Mouse (Mus musculus) naive thymus-derived CD4-positive, alpha-beta T cell, adult 2 months (primary cell): ENCODE measurements around the gene Wdr90.
A peak's percentile ranks its signal among the peaks of the same experiment; 100 is the strongest.

ENCODE experiments used
- DNase-seq: peaks from one replicate; pipeline ENCODE4 v3.0.0-alpha.2; 2011; ENCODE audit warnings: low read depth

Wdr90 gene

DNA sequence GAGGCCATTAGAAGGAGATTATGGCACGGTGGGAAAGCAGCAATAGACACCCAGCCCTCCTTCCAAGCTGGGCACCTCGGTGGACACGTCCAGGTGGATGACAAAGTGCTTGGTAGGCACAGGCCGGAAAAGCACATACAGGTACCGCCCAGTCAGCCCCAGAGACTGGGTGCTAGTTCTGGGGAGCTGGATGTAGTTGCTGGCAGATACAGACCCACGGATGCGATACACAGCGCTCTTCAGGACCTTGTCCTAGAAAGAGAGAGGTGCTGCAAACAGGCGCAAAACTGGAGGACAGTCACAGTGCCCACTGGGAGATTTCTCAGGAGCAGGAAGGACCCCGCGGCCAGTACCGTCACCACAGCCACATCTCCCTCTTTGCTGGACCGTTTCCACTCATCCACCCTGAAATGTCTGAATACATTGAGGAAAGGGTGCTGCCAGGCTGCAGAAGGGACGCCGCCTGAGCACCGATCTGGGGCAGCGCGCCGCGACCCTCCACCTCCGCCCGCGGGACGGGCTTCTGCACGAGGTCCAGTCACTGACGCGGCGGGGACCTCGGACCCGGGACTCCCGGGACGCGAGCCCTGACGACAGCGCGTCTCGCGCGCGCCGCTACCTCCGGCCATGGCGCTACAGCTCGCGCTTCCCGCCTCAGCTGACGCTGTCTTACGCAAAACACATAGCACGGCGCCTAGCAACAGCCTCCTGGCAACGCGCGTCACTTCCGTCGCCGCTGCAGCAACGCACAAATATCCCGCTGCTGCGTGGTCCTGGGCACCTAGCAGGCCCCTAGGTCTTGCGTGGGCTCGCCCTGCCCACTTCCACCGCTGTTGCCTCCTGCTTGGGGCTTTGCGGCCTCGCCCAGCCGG lies at the start of gene Wdr90:
Gene Wdr90, minus strand, starts transcription at position 670 of the 872 bp plus-strand sequence.
- peak; percentile 94 for DNase-seq

DNA sequence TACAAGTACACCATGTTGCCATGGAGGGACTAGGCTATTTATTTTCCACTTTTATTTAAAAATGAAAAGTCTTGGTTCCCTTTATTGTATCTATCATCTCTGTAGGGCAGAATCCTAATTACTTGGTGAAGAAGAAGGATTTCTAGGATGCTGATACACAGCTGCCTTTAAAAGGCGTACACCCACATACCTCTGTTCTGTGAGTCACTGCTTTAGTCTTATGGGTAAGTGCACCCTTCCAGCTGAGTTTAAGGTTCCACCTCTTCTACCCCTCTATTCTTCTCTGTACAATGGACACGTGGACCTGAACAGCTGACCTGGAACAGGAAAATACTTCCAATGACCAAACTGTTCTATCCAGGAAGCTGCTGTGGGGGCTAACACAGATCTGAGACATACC lies 46.3 kb upstream of the Wdr90 start:
- no peak for DNase-seq

DNA sequence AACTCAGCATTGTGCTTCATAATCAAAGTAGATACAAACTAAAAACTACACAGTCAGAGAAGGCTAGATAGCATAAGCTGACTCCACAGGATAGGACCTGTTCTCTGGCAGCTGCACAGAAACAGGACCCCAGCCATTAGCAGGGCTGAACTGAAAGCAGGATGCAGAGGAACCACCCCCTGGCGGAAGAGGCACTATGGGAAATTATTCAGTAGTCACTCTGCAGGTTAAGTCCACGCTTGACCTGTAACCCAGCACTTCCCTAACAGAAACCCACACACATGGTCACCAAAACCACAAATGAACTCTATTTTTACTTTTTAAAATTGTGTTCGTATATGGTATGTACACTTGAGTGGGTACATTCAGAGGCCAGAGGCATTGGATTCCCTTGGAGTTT lies 41.8 kb upstream of the Wdr90 start:
- DNase-seq = no peak

DNA sequence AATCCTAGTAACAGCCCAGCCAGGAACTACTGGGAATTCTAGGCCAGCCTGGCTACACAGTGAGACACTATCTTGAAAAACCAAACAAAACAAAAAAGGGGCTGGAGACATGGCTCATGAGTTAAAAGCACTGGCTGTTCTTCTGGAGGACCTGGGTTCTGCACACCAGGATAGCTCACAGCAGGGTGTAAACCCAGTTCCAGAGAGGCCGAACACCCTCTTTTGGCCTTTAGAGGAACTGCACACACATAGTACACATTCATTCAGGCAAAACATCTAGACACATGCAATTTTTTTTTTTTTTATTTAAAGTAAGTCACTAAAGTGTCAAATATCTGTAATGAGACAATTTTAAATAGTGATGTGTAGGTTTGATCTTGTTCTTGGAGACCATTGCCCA lies 38.9 kb upstream of the Wdr90 start:
- DNase-seq = no peak

DNA sequence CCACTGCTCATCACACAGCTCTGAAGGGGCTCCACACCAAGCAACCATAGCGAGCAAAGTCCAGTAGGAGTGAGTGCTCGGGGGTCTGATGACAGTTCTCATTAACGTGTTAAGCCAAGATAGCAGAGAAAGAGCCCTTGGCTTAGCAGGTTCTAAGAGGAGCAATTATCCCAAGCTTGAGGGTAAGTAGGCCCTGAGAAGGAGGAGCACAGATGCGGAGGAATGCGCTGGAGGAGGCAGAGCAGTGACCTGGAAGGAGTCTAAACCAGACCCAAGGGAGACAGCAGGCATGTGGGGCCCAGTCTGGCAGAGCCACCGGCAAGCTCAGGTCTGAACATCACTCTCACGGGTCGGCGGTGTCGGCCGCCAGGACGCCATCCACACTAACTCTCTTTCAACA lies 34.6 kb upstream of the Wdr90 start:
- DNase-seq = no peak

DNA sequence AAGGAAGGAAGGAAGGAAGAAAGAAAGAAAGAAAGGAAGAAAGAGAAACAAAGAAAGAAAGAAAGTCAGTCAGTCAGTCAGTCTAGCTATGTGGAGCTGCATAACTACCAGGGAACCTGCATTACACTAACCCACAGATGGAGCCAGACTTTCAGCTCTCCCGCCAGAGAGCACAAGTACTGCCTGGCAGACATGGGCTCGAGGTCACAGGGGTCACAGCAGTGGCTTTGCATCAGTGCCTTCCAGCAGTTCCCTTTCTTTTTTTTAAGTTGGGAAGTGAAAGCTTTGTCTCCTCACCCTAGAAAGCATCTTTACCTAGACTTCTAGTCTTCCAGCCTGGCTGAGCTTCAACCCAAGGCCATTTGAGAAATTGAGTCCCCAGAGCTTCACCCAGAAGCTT lies 34.1 kb upstream of the Wdr90 start:
- no peak for DNase-seq

DNA sequence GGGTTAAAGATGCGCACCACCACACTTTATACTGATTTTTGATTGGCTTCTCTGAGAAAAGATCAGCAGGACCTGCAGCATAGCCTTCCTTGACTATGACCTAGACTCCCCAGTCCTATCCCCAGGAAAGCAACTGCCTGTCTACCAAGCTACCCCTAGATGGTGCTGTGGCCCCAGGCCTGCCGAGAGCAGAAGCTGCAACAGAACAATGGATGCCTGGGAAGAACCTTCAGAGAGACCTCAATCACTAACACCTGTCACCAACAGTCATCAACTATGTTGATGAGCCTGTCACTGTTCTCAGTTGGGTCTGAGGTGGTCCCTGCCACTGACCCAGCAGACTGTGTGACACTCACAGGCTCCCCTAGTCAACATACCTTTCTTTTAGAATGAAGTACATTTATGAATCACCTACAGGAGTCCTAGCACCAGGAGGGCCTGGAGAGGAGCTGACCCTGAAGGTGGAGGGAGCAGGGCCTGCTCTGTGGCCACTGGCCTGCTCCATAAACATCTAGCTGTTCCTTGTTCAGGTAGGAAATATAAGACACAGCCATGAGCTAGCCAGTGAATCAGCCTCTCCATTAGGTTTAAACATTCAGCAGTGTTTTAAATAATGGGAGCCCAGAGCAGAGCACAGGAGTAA lies 32.8 kb upstream of the Wdr90 start:
- DNase-seq = peak; percentile 82

DNA sequence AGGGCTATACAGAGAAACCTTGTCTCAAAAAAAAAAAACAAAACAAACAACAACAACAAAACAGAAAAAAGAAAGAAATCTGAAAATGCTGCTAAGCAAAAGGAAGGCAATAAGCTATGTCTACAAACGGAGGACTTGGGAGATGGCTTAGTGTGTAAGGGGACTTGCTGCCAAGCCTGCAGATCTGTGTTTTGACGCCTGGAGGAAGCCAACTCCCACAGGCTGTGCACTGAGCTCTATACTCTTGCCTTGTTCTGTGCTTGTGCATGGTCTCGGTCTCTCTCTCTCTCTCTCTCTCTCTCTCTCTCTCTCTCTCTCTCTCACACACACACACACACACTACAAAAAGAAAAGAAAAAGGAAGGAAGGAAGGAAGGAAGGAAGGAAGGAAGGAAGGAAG lies 27.5 kb upstream of the Wdr90 start:
- DNase-seq = no peak

DNA sequence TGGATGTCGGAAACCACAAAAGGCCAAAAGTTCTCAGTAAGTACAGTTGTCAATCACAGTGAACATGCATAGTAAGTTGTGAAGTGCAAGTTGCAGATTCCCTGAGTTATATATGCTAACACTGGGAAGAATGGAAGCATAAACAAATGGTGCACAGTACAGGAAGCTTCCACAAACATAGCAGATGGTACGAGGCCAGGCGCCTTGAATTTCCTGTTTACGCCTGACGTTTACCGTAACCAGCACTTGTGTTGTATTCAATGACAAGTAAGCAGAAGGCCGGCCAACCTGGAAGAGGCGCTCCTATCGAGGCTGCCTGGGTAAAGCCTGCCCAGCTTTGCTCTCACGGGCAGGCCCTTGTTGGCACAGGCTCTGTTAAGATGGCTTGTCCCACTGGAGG lies 26.2 kb upstream of the Wdr90 start:
- DNase-seq = no peak

DNA sequence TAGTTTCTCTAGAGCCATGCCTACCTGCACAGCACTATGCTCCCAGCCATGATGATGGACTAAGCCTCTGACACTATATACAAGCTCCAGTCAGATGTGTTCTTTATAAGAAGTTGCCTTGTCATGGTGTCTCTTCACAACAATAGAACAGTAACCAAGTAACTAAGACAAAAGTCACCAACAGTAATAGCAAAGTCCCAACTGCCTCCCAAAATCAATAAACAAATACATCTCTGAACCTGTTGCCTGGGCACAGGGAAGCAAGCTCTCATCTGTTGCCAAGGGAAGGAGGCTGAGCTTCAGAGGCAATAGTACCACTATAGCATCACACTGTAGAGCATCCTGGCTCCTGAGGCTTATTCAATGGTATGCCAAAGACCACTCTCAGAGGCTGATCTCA lies 25.5 kb upstream of the Wdr90 start:
- DNase-seq = no peak

DNA sequence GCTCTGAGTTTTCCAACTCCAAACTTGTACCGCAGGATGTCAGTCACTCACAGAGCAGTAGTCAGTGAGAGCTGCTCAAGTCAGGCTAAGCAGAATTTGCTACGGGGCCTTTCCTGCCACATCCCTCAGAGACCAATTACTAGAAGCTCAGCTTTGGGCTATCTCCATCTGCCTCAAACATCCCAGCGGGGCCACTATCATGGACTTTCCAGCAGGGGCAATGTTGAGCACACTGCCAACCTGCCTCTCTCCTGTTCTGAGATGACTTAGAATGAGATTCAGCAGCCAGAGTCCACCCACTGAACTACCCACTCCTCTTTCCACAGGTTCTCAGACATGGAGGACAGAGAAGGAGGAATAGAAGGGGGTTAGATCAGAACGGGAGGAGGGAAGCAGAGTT lies 24.3 kb upstream of the Wdr90 start:
- peak; percentile 43 for DNase-seq

DNA sequence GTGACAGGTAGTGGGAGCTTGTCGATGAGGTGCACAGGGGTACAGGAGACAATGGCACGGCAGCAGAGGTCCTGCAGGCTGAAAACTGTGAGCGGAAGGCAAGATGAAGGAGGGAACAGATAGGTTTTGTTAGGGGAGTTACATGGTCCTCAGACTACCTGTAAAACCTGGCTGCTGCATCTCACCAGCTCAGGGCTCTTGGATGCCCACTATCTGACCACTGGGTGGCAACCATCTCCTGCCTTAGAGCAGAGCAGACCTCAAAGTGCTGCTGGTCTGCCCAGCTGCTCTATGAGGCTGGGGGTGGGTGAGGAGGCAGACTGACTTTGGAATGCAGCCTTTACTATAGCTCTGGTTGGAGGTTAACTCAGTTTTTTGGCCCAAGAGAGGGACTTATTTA lies 22.5 kb upstream of the Wdr90 start:
- no peak for DNase-seq

DNA sequence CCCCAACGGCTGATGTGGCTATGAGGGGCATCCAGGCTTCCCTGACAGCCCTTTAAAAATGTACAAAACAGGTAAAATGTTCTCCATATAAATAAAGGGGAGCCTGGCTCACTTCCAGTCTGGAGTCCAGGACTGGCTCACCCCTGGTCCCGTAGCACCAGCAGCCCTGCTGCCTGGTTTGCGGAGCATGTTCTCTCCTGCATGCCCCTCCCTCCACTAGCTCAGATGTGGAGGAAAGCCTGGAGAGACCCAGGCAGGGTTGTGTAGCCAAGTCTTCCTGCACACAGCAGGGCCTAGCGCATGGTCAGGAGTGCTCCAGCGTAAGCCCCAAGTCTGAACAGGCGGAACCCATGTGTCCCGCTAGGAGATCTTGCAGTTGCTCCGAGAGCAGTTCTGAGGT lies 22.0 kb upstream of the Wdr90 start:
- no peak for DNase-seq

DNA sequence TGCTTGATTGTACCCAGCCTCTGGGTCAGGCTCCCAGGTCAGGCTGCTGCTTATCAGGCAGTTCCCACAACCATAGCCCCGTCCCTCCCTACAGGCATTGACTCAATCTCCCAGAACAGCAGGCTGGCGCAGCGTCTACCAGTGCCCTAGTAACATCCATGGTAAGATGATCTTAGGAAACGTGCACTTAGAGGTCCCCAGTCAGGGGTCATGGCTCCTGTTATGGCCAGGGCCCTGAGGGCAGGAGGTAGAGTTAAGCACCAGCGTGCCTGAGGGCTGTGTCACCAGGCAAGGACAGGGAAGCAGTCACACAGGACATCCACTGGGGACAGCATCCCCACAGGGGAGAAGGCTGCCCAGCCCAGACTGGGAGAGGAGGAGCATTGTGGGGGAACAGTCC lies 21.0 kb upstream of the Wdr90 start:
- no peak for DNase-seq

DNA sequence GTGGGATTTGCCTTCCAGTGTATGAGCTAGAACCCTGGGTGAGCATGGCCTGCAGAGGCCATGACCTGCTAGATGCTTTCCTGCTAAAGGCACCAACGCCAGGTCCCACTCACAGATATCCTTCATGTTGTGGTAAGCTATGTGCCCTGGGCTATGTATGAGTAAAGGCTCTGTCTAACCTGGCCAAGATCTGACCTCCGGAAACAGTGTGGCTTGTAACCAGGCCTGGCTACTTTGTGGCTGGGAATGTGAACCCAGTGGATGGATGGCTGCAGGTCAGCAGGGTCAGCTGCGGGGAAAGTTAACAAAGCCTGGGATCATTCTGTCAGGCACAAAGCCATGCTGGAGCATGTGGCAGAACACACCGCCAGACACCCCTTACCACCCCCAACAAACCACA lies 20.4 kb upstream of the Wdr90 start:
- no peak for DNase-seq

DNA sequence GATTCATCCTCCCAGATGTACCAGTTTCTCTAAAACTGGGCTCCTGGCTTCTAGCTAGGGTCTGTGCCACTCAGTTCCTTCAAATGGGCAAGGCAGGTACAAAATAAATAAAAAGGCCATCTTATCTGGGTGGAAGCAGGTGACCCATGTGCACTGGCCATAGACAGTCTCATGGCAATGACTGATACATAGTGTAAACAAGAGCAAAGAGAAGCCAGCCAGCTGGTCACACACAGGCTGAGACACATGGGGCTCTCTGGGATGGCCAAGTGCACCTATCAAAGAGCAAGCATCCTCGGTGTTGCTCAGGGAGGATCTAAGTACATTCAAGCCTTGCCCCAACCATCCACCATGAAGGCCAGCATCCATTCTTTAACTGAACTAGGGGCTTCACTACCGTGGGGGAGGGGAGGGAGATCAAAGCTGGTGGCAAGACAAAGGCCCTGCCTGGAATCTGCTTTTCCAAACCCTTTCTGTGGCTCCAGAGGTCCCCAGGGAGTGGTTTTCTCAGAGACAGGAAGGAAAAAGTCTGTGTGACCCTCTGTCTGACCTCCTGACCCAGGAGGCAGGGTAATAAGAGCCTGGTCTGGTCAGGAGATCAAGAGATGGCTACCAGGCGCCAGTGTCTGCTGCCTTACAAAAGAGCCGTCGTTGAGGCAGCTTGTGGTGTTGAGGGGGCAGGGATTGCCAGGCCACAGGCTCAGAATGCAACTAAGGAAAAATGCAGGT lies 19.8 kb upstream of the Wdr90 start:
- DNase-seq = no peak

DNA sequence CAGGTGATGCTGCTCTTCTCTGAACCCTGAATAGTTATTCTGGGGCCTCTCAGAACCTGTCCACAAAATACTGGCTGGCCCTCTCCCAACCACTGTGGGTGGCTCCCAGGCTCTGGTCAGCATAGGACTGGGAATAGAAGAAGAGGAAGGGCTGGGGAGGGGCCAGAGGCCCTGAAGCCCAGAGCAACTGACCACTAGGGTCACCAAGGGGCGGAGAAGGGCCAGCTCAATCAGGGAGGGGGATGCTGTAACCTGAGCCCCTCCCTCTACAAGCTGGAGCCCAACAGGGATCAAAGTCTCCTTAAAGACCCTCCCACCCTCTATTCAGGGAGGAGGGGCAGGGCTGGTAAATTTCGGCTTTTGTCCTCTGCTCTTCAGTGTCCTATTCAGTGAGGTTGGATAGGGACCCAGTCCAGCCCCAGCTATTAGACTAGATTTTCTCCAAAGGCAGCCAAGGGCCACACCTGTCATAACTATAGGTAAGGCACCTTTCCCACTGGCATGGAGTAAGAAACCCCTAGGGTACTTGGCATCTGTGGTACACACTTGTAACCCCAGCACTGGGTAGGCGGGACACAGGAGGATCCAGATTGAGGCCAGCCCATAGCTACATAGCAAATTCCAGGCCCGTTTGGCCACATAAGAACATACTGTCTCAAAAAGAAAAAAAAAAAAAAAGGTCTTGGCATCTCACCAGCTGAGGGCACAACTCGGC lies 19.1 kb upstream of the Wdr90 start, which contains the start of gene Wfikkn1:
Gene Wfikkn1, minus strand, starts transcription at position 663 of the 715 bp plus-strand sequence.
- no peak for DNase-seq

DNA sequence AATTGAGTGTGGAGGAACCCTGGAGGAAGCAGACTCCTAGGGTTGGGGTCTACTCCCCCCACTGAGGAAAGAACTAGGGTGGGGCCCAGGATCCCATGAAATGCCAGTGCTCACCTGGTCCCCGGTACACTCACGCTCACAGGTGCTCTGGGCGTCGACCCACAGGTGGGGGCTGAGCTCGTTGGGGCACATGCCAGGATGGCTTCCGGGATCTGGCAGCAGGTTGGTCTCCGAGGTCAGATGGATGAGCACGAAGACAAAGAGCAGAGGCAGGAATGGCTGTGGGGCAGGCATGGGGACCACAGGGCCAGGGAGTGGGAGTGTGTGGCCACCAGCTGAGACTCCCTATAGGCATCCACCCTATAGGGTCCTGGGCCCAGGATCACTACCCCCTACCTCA lies 18.4 kb upstream of the Wdr90 start:
- DNase-seq = no peak

DNA sequence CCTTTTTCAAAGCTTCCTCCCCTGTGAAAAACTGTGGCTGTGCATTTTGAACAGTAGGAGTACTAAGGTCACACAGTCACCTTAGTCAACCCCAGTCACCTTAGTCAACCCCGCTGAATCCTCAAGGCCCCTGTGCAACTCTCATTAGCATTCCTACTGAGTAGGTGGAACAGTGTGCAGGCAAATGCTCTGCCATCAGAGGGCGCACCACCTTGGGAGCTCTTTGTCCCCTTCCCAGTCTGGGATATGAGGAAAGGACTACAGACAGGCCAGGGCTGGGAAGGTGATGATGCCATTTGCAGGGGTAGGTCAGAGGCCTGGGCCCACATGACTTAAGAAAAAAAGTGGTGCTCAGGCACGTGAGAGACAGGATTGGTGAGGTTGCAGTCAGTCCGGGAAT lies 18.0 kb upstream of the Wdr90 start:
- no peak for DNase-seq

DNA sequence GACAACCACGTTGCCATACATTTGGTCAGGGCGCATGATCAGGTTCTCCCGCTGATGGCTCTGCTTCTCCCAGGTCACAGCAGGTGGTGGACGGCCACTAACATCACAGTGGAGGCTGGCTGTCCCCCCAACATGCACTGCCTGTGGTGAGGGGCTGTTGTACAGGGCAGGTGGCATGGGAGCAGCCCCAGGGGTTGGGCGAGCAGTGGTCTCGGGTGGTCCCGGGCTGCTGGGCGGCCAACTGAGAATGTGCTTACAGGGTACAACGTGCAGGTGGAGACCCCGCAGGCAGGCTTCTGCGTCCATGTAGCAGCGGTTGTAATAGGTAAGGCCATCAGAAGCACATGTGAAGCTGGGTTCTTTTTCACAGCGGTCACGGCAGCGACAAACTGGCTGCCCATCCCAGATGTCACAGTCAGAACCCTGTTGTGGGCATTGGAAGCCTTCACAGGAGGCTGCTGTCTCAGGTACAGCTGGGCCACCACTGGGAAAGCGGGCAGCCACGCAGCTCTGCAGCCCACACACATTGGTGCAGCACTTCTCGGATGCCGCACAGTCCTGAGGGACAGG lies 17.4 kb upstream of the Wdr90 start:
- DNase-seq = no peak

DNA sequence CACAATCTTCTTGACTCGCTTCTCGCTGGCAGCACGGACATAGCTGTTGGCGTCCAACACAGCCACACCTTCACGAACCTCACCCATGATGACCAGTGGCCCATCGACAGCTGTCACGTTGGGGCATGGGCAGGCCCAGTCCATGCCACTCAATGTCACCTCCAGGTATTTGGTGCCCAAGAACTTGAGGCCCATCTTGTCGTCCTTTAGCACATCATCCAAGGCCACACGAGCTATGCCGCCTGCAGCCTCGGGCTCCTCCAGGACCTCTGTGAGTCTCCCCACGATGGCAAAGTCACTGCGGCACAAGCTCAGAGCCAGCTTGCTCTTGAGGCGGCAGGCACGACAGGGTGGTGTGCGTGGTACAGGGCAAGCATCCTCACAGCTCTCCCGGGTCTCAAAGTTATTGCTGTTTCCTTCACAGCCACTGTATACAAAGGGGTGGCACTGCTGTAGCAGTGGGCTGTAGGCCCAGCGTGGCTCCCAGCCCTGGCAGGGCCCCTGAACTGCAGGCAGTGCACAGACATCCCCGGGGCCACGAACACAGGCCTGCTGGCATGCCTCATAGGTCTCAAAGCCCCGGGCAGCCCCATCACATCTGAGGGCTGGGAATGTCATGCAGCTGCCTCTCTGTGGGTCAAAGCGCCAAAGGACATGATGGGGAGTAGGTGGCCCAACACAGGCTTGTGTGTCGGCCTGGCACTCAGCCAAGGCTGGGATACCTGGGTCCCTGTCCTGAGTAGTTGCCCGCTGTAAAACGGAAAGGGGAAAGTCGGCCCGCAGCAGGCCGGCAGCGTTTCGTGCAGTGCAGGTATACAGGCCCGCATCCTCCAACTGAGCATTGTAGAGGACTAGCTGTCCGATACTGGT lies 16.7 kb upstream of the Wdr90 start:
- DNase-seq = no peak
